Mouse (Mus musculus) myocyte (in vitro differentiated cells): Measurements from ENCODE around the gene Atf6.

Experiments used
- CEBPB ChIP-seq: IDR thresholded peaks from 2 replicates; pipeline ENCODE4 v1.6.1; 2011; ENCODE audit warnings: mild to moderate bottlenecking, moderate library complexity; ENCODE audit not compliant: poor library complexity, insufficient read depth, severe bottlenecking
- E2F4 ChIP-seq: IDR thresholded peaks from one replicate; pipeline ENCODE4 v1.6.1; 2011; ENCODE audit warnings: mild to moderate bottlenecking, control low read depth, moderate library complexity; ENCODE audit not compliant: insufficient read depth
- MAX ChIP-seq: IDR thresholded peaks from one replicate; pipeline ENCODE4 v1.6.1; 2011; ENCODE audit warnings: low read depth, mild to moderate bottlenecking, control low read depth
- MYOD1 ChIP-seq, 3 experiments: IDR thresholded peaks; one replicate each; pipeline ENCODE4 v1.6.1; 2011; ENCODE audit warnings: control low read depth in 2 of 3, low read depth in 2 of 3, mild to moderate bottlenecking in 2 of 3, moderate library complexity in 1 of 3; ENCODE audit not compliant: insufficient read length in 2 of 3, control insufficient read depth in 1 of 3
- MYOG ChIP-seq, 3 experiments: IDR thresholded peaks; one replicate each; pipeline ENCODE4 v1.6.1; 2011; ENCODE audit warnings: control low read depth in 2 of 3, low read depth in 2 of 3, mild to moderate bottlenecking in 2 of 3; ENCODE audit not compliant: insufficient read length in 2 of 3, control insufficient read depth in 1 of 3, insufficient read depth in 1 of 3
- POLR2A ChIP-seq: IDR thresholded peaks from one replicate; pipeline ENCODE4 v1.6.1; 2011; ENCODE audit warnings: low read depth, mild to moderate bottlenecking, control low read depth, moderate library complexity; ENCODE audit not compliant: insufficient read length
- POLR2AphosphoS2 ChIP-seq: IDR thresholded peaks from one replicate; pipeline ENCODE4 v1.6.1; 2011; ENCODE audit warnings: low read depth, control low read depth; ENCODE audit not compliant: insufficient read length
- REST ChIP-seq: IDR thresholded peaks from one replicate; pipeline ENCODE4 v1.6.1; 2011; ENCODE audit warnings: mild to moderate bottlenecking, control low read depth, moderate library complexity; ENCODE audit not compliant: insufficient read depth, insufficient read length
- SRF ChIP-seq: IDR thresholded peaks from one replicate; pipeline ENCODE4 v1.6.1; 2011; ENCODE audit warnings: low read depth; ENCODE audit not compliant: control insufficient read depth, insufficient read length
- TCF12 ChIP-seq: IDR thresholded peaks from one replicate; pipeline ENCODE4 v1.6.1; 2011; ENCODE audit warnings: mild to moderate bottlenecking, control low read depth; ENCODE audit not compliant: poor library complexity, insufficient read depth, severe bottlenecking
- TCF3 ChIP-seq: IDR thresholded peaks from one replicate; pipeline ENCODE4 v1.6.1; 2011; ENCODE audit warnings: low read depth, control low read depth; ENCODE audit not compliant: insufficient read length
- USF1 ChIP-seq: IDR thresholded peaks from one replicate; pipeline ENCODE4 v1.6.1; 2011; ENCODE audit warnings: low read depth, mild to moderate bottlenecking, control low read depth, moderate library complexity

GRCm38 (mm10) chr1:170804721-170805120, 62.9 kb downstream of the Atf6 start:
- TF ChIP-seq MAX: no peak
- TF ChIP-seq POLR2A: no peak
- no peak for TF ChIP-seq E2F4
- no peak for TF ChIP-seq MYOG (IDR thresholded peaks at IDR 0.05; ENCODE audit: control insufficient read depth in 1 of 3, insufficient read depth in 1 of 3, insufficient read length in 2 of 3, low read depth in 2 of 3)
- TF ChIP-seq USF1: no peak
- TF ChIP-seq REST: no peak
- no peak for TF ChIP-seq MYOD1 (IDR thresholded peaks at IDR 0.05; ENCODE audit: control insufficient read depth in 1 of 3, insufficient read length in 2 of 3, low read depth in 2 of 3)
- no peak for TF ChIP-seq TCF12
- no peak for TF ChIP-seq TCF3
- TF ChIP-seq POLR2AphosphoS2: no peak
- no peak for TF ChIP-seq CEBPB
- TF ChIP-seq SRF: no peak
